Mouse (Mus musculus): ENCODE data around the gene Ippk.

The Ippk gene

DNA sequence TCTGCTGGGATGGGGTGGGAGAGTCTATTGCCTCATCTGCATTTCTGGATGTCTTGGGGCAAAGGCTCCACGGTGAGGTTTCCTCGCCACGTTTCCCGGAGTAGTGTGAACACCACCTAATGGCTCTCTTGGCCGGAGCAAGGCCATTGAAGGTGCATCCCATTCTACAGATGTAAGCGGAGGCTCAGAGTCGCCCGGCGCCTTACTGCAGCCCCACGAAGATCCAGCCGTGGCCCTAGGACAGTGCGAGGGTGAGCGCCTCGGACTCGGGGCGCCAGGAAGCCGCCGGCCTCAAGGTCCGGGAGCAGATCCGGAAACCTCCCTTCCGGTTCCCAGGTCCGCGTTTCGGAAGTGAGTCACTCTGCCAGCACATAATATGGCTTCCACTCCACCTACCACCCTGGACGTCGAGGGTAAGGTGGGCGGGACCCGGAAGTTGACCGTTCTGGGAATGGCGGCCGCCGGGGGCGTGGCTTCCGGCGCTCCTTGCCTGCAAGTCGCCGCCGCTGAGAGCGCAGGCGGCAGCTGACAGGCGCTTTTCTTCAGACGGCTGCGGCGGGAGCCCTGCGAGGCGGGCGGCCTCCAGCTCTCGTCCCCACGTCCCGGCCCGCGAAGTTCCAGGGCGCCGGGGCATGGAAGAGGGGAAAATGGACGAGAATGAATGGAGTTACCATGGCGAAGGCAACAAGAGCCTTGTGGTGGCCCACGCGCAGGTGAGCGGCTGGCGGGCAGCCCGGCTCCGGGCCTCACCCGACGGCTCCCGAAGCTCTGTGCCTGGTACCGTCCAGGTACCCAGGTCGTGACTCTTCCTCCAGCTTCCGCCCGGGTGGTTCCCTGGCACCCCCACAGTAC lies at the start of gene Ippk:
Gene Ippk (plus strand): TSS at position 496 of the 852 bp plus-strand sequence.
- DNase-seq (ENCODE audit: low spot score): peak; percentile 97

- peak; percentile 49 for DNase-seq (ENCODE audit: low spot score)
Observed at GRCm38 (mm10) chr13:49371428-49371899, 49.6 kb upstream of the Ippk start.

GRCm38 (mm10) chr13:49372370-49373060 lies 48.5 kb upstream of the Ippk start:
- DNase-seq (ENCODE audit: low spot score): peak; percentile 18

- DNase-seq (ENCODE audit: low spot score): no peak
Observed at GRCm38 (mm10) chr13:49374304-49374703, 46.7 kb upstream of the Ippk start.

GRCm38 (mm10) chr13:49374730-49375129 lies 46.3 kb upstream of the Ippk start:
- DNase-seq (ENCODE audit: low spot score): no peak

DNA sequence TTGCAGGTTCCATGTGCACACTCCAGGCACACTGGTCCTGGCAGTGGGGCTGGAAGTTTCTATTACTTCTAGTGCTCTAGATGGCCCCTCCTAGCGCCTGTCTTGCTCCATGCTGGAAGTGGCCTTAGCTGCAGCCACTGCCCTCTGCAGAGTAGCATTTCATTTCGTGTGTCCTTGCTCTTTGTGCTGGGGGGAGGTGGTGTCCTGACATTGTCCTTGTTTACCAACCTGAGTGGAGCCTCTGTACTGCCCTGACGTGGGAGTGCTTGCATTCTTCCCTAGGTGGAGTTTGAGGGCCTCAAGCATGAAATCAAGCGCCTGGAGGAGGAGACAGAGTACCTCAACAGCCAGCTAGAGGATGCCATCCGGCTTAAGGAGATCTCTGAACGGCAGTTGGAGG lies 43.4 kb upstream of the Ippk start:
- DNase-seq (ENCODE audit: low spot score): no peak

- no peak for DNase-seq (ENCODE audit: low spot score)
Observed at GRCm38 (mm10) chr13:49379301-49379700, 41.7 kb upstream of the Ippk start.

- peak; percentile 86 for DNase-seq (ENCODE audit: low spot score)
Observed at GRCm38 (mm10) chr13:49381230-49381629, 39.8 kb upstream of the Ippk start.

DNA sequence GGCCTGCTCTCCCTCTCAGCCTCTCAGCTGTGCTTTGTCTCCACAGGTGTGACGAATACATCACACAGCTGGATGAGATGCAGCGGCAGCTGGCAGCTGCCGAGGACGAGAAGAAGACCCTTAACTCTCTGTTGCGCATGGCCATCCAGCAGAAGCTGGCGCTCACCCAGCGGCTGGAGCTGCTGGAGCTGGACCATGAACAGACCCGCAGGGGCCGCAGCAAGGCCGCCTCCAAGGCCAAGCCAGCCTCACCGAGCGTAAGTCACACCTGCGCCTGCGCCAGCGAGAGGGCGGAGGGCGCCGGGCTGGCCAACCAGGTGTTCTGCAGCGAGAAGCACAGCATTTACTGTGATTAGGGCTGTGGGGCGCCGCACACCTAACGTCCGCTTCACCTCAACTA lies 38.1 kb upstream of the Ippk start:
- DNase-seq (ENCODE audit: low spot score): no peak

GRCm38 (mm10) chr13:49384751-49385463 lies 36.1 kb upstream of the Ippk start:
- no peak for DNase-seq (ENCODE audit: low spot score)

- peak; percentile 12 for DNase-seq (ENCODE audit: low spot score)
Observed at GRCm38 (mm10) chr13:49391374-49391773, 29.7 kb upstream of the Ippk start.

- DNase-seq (ENCODE audit: low spot score): no peak
Observed at GRCm38 (mm10) chr13:49393579-49393978, 27.5 kb upstream of the Ippk start.

GRCm38 (mm10) chr13:49394886-49395447 lies 26.1 kb upstream of the Ippk start:
- no peak for DNase-seq (ENCODE audit: low spot score)

- DNase-seq (ENCODE audit: low spot score): no peak
Observed at GRCm38 (mm10) chr13:49396798-49397197, 24.3 kb upstream of the Ippk start.

DNA sequence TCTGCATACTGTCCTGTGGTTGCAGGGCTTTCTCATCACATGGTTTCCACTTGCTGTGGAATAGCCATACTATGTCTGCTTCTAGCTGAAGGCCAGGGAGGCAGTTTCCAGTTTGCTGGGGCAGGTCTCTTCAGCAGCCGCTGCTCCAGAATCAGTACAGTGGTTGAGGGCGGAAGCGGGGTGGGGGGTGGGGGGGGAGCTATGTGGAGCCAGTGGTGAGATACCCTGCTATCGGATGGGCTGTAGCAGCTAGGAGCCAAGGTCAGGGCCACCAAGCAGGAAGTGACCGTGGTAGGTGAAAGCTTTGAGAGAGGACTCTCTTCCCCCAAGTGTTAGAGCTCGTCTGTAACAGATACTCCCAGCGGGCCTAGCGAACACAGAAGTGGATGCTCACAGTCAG lies 22.9 kb upstream of the Ippk start:
- no peak for DNase-seq (ENCODE audit: low spot score)

- DNase-seq (ENCODE audit: low spot score): peak; percentile 20
Observed at GRCm38 (mm10) chr13:49400139-49400538, 20.9 kb upstream of the Ippk start.

- DNase-seq (ENCODE audit: low spot score): no peak
Observed at GRCm38 (mm10) chr13:49402628-49403027, 18.4 kb upstream of the Ippk start.

- DNase-seq (ENCODE audit: low spot score): no peak
Observed at GRCm38 (mm10) chr13:49407795-49408194, 13.3 kb upstream of the Ippk start.

DNA sequence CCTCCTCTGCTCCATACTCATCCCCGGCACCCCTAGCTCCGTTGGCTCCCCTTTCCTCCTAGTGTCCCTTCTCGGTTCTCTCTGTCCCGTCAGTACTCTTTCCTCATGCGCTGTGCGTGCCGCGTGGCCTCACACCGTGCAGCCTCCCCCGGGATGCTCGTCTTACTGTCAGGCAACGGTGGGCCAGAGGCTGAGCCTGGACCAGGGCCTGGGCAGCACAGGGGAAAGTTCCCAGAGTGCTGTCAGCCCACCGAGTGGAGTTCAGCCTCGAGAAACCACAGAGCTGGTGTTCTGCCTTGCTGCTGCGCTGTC lies 513 bp downstream of the Ippk start:
- peak; percentile 69 for DNase-seq (ENCODE audit: low spot score)

GRCm38 (mm10) chr13:49421959-49422358 lies 910 bp downstream of the Ippk start:
- no peak for DNase-seq (ENCODE audit: low spot score)

DNA sequence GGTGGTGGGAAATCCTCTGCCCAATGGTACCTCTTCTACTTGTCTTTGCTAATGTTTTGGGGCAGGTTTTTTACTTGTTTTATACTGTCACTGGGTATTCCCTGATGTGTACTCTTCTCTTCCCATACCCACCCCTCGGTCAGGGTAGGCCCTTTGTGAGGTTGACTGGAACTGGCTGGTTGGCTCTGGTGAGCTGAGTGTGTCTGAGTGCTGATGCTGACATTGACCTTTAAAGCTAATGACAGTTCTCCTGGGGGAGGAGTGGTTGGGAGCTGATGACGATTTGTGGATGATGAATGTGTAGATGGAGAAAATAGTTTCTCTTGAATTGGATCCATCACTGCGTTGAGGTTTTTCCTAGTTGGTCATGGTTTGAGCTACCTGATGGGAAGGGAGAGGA lies 5.7 kb downstream of the Ippk start:
- no peak for DNase-seq (ENCODE audit: low spot score)

GRCm38 (mm10) chr13:49428042-49428675 lies 7.1 kb downstream of the Ippk start:
- no peak for DNase-seq (ENCODE audit: low spot score)
